Mouse (Mus musculus): ENCODE data around the gene Ddx59. TPM values are rescaled to one million over a fixed set of nuclear protein-coding genes. Genes with fewer than 3 reads are reported as not detected.
A peak's percentile ranks its signal among the peaks of the same experiment; 100 is the strongest.

Ddx59 gene
- polyA plus RNA-seq, 1 experiment, result 0.09 TPM

GRCm38 (mm10) chr1:136457403-136457802, 42.3 kb downstream of the Ddx59 start:
- peaks cover 53% of the 10 kb centered on the region for H3K27me3 ChIP-seq (ENCODE audit: control insufficient read depth)
- peaks cover 10% of the 10 kb centered on the region for H3K4me1 ChIP-seq (ENCODE audit: control insufficient read depth)
- TF ChIP-seq GATA1 (IDR thresholded peaks at IDR 0.05; ENCODE audit: low read length), result no peak
- no peak for TF ChIP-seq TAL1 (IDR thresholded peaks at IDR 0.05; ENCODE audit: low read length)
- no peak overlapping the region for H3K4me3 ChIP-seq (replicated peaks)
- no peaks in the 10 kb centered on the region for H3K36me3 ChIP-seq (ENCODE audit: control insufficient read depth)
- H3K9me3 ChIP-seq (ENCODE audit: control insufficient read depth, low read length), result peaks cover 4% of the 10 kb centered on the region; the same call in 1 of the 2 replicates

GRCm38 (mm10) chr1:136458691-136459245, 43.7 kb downstream of the Ddx59 start:
- no peak overlapping the region for H3K4me3 ChIP-seq (replicated peaks)
- H3K9me3 ChIP-seq (ENCODE audit: control insufficient read depth, low read length), result peaks cover 4% of the 10 kb centered on the region; the same call in 1 of the 2 replicates
- H3K4me1 ChIP-seq (ENCODE audit: control insufficient read depth), result peaks cover 12% of the 10 kb centered on the region
- TF ChIP-seq TAL1 (IDR thresholded peaks at IDR 0.05; ENCODE audit: low read length), result no peak
- no peak for TF ChIP-seq GATA1 (IDR thresholded peaks at IDR 0.05; ENCODE audit: low read length)
- H3K36me3 ChIP-seq (ENCODE audit: control insufficient read depth), result no peaks in the 10 kb centered on the region
- H3K27me3 ChIP-seq (ENCODE audit: control insufficient read depth), result peaks cover 43% of the 10 kb centered on the region

- H3K27me3 ChIP-seq (ENCODE audit: control insufficient read depth), result peaks cover 12% of the 10 kb centered on the region
- TF ChIP-seq GATA1 (IDR thresholded peaks at IDR 0.05; ENCODE audit: low read length) (no peak), TAL1 (IDR thresholded peaks at IDR 0.05; ENCODE audit: low read length) (no peak)
- peaks cover 9% of the 10 kb centered on the region for H3K36me3 ChIP-seq (ENCODE audit: control insufficient read depth)
- H3K4me3 ChIP-seq (replicated peaks), result no peak overlapping the region
- H3K4me1 ChIP-seq (ENCODE audit: control insufficient read depth), result peaks cover 26% of the 10 kb centered on the region
- H3K9me3 ChIP-seq (ENCODE audit: control insufficient read depth, low read length), result peaks cover 4% of the 10 kb centered on the region; the same call in 1 of the 2 replicates
Observed at GRCm38 (mm10) chr1:136462443-136462842, 47.4 kb downstream of the Ddx59 start.

- H3K4me1 ChIP-seq (ENCODE audit: control insufficient read depth), result peaks cover 46% of the 10 kb centered on the region
- H3K36me3 ChIP-seq (ENCODE audit: control insufficient read depth), result peaks cover 37% of the 10 kb centered on the region
- no peak overlapping the region for H3K4me3 ChIP-seq (replicated peaks)
- H3K9me3 ChIP-seq (ENCODE audit: control insufficient read depth, low read length), result peaks cover 4% of the 10 kb centered on the region; the same call in 1 of the 2 replicates
- TF ChIP-seq GATA1 (IDR thresholded peaks at IDR 0.05; ENCODE audit: low read length) (no peak), TAL1 (IDR thresholded peaks at IDR 0.05; ENCODE audit: low read length) (no peak)
- H3K27me3 ChIP-seq (ENCODE audit: control insufficient read depth), result peaks cover 9% of the 10 kb centered on the region
Observed at GRCm38 (mm10) chr1:136465168-136465567, 50.1 kb downstream of the Ddx59 start.

- H3K9me3 ChIP-seq (ENCODE audit: control insufficient read depth, low read length), result no peaks in the 10 kb centered on the region
- peaks cover 52% of the 10 kb centered on the region for H3K4me1 ChIP-seq (ENCODE audit: control insufficient read depth)
- TF ChIP-seq TAL1 (IDR thresholded peaks at IDR 0.05; ENCODE audit: low read length) (no peak), GATA1 (IDR thresholded peaks at IDR 0.05; ENCODE audit: low read length) (no peak)
- peaks cover 4% of the 10 kb centered on the region for H3K27me3 ChIP-seq (ENCODE audit: control insufficient read depth)
- H3K4me3 ChIP-seq (replicated peaks), result peak within 1 kb of the TSS; percentile 99
- H3K36me3 ChIP-seq (ENCODE audit: control insufficient read depth), result peaks cover 48% of the 10 kb centered on the region
Observed at GRCm38 (mm10) chr1:136466143-136466811, 51.2 kb downstream of the Ddx59 start, which contains the start of gene Kif14. Gene Kif14 (plus strand): TSS chr1:136466343.

- Histone ChIP-seq H3K27me3 (ENCODE audit: control insufficient read depth) (no peaks in the 10 kb centered on the region), H3K36me3 (ENCODE audit: control insufficient read depth) (peaks cover 79% of the 10 kb centered on the region), H3K9me3 (ENCODE audit: control insufficient read depth, low read length) (no peaks in the 10 kb centered on the region), H3K4me3 (replicated peaks) (peak overlapping the region; percentile 99), H3K4me1 (ENCODE audit: control insufficient read depth) (peaks cover 54% of the 10 kb centered on the region)
- TF ChIP-seq GATA1 (IDR thresholded peaks at IDR 0.05; ENCODE audit: low read length), result no peak
- TF ChIP-seq TAL1 (IDR thresholded peaks at IDR 0.05; ENCODE audit: low read length), result no peak
Observed at GRCm38 (mm10) chr1:136469408-136469807, 54.3 kb downstream of the Ddx59 start.

- no peaks in the 10 kb centered on the region for H3K27me3 ChIP-seq (ENCODE audit: control insufficient read depth)
- H3K4me3 ChIP-seq (replicated peaks), result peak overlapping the region; percentile 36
- no peaks in the 10 kb centered on the region for H3K9me3 ChIP-seq (ENCODE audit: control insufficient read depth, low read length)
- H3K36me3 ChIP-seq (ENCODE audit: control insufficient read depth), result peaks cover 90% of the 10 kb centered on the region
- peaks cover 49% of the 10 kb centered on the region for H3K4me1 ChIP-seq (ENCODE audit: control insufficient read depth)
- TF ChIP-seq GATA1 (IDR thresholded peaks at IDR 0.05; ENCODE audit: low read length) (no peak), TAL1 (IDR thresholded peaks at IDR 0.05; ENCODE audit: low read length) (no peak)
Observed at GRCm38 (mm10) chr1:136470471-136470870, 55.4 kb downstream of the Ddx59 start.

Other genes with a start within 250 kb of the Ddx59 start
- gene Mroh3, start 202.4 kb upstream of the Ddx59 start, polyA plus RNA-seq (2012), result not detected in 2 replicates
- gene Inava, start 181.0 kb upstream of the Ddx59 start, polyA plus RNA-seq (2012), result not detected in 2 replicates
- gene Gpr25, start 154.4 kb upstream of the Ddx59 start, polyA plus RNA-seq (2012), result 0.04 TPM in 1 of 2 replicates, not detected in the other
- gene Camsap2, start 69.2 kb upstream of the Ddx59 start, polyA plus RNA-seq (2012), result 0.76 and 1.1 TPM in 2 replicates
- 0.43 and 0.44 TPM in 2 replicates for gene Kif14, start 51.1 kb downstream of the Ddx59 start, polyA plus RNA-seq (2012)
- gene Zfp281, start 209.6 kb downstream of the Ddx59 start, polyA plus RNA-seq (2012), result 0.04 and 0.12 TPM in 2 replicates